Mouse (Mus musculus) megakaryocyte-erythroid progenitor cell, adult 5-6 weeks (primary cell): ENCODE measurements around the gene Hs3st4. TPM values are rescaled to one million over a fixed set of nuclear protein-coding genes. Genes with fewer than 3 reads are reported as not detected.

Experiments
- ATAC-seq: replicated peaks from 2 replicates; pipeline ENCODE4 v1.8.0; 2016; ENCODE audit warnings: mild to moderate bottlenecking, inconsistent platforms; ENCODE audit not compliant: severe bottlenecking, poor library complexity, low FRiP score, low TSS enrichment
- total RNA-seq, 2 experiments: library from RNA; stranded (forward) in 1 of 2; stranded (reverse) in 1 of 2; fragments of 200-1000, 215-1000 nt in 1 of 2; fragments of >200 nt in 1 of 2; fragmentation: Nextera tagmentation in 1 of 2; gene quantifications; 2 replicates each; pipeline ENCODE4 v1.2.3; 2014 to 2017

Gene Hs3st4
- total RNA-seq (2014; fragmentation: Nextera tagmentation), result not detected in 2 replicates
- not detected in 2 replicates for total RNA-seq (2017)

- no peak for ATAC-seq
These were observed at the start of gene Hs3st4 for GRCm38 (mm10) chr7:123982461-123983038. TSS of gene Hs3st4 (plus strand) at chr7:123982869.

- ATAC-seq, result no peak
These were observed 35.8 kb upstream of the Hs3st4 start for GRCm38 (mm10) chr7:123946836-123947235.

- ATAC-seq, result no peak
These were observed 19.6 kb upstream of the Hs3st4 start for GRCm38 (mm10) chr7:123963021-123963420.

- peak; percentile 61; the same call in 1 of the 2 replicates for ATAC-seq
These were observed 18.0 kb upstream of the Hs3st4 start for GRCm38 (mm10) chr7:123964559-123965142.

- no peak for ATAC-seq
These were observed 17.2 kb upstream of the Hs3st4 start for GRCm38 (mm10) chr7:123965515-123965914.

- ATAC-seq, result no peak
These were observed 7.2 kb upstream of the Hs3st4 start for GRCm38 (mm10) chr7:123975441-123975840.

- ATAC-seq, result no peak
These were observed 1.2 kb upstream of the Hs3st4 start for GRCm38 (mm10) chr7:123981435-123981834.

GRCm38 (mm10) chr7:123982010-123982409, 659 bp upstream of the Hs3st4 start:
- ATAC-seq, result no peak

- ATAC-seq, result no peak
These were observed 743 bp downstream of the Hs3st4 start for GRCm38 (mm10) chr7:123983177-123984046.

- no peak for ATAC-seq
These were observed 9.5 kb downstream of the Hs3st4 start for GRCm38 (mm10) chr7:123992121-123992520.

GRCm38 (mm10) chr7:123997266-123997665, 14.6 kb downstream of the Hs3st4 start:
- no peak for ATAC-seq

GRCm38 (mm10) chr7:123998601-123999000, 15.9 kb downstream of the Hs3st4 start:
- no peak for ATAC-seq

GRCm38 (mm10) chr7:124026908-124027307, 44.2 kb downstream of the Hs3st4 start:
- no peak for ATAC-seq

- ATAC-seq, result no peak
These were observed 49.6 kb downstream of the Hs3st4 start for GRCm38 (mm10) chr7:124032236-124032635.

GRCm38 (mm10) chr7:124033332-124033731, 50.7 kb downstream of the Hs3st4 start:
- ATAC-seq, result no peak

GRCm38 (mm10) chr7:124037281-124037700, 54.6 kb downstream of the Hs3st4 start:
- ATAC-seq, result no peak

- ATAC-seq, result no peak
These were observed 56.5 kb downstream of the Hs3st4 start for GRCm38 (mm10) chr7:124039142-124039541.

GRCm38 (mm10) chr7:124047382-124047781, 64.7 kb downstream of the Hs3st4 start:
- ATAC-seq, result no peak

GRCm38 (mm10) chr7:124048971-124049370, 66.3 kb downstream of the Hs3st4 start:
- ATAC-seq, result no peak

GRCm38 (mm10) chr7:124050421-124050820, 67.8 kb downstream of the Hs3st4 start:
- no peak for ATAC-seq
